Mouse (Mus musculus): ENCODE measurements around the gene Rab17. TPM values are rescaled to one million over a fixed set of nuclear protein-coding genes. Genes with fewer than 3 reads are reported as not detected.
A peak's percentile ranks its signal among the peaks of the same experiment; 100 is the strongest.

Gene Rab17
- polyA plus RNA-seq, 1 experiment from 2014 or later, result not detected

DNA sequence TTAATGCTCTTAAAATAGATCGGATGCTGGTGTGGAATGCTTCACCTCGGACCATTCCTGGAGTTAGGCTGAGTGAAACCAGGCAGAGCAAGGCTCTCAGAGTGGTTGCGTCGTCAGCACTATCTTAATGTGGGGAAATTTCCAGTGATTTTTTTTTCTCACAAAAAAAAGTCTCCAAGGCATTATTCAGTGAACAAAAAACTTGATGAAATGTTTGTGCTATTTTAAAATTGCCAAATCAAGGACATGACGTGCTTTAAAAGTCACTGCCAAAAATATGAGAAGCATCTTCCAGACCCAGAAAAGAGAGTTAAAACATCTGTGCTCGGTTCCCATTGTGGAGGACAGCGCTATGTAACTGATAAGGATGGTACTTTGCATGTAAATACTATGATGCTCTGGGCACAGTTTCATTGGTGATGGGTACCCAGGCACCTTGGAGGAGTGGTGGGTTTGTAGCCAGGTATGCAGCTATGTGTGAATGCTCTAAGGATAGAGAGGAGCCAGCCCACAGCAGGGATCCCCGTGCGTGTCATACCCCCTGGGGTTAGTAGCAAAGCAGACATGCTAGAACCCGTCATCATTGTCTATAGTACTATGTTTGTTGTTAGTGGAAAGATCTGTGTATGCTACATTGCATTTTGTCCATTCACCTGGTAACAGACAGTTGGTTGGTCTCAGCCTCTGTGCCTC lies 11.3 kb upstream of the Rab17 start:
- Histone ChIP-seq H3K27ac (no peak overlapping the region), H3K4me3 (replicated peaks) (no peak overlapping the region), H3K4me1 (peaks cover 1% of the 10 kb centered on the region), H3K4me2 (no peak overlapping the region), H3K9ac (no peak overlapping the region), H3K27me3 (no peaks in the 10 kb centered on the region), H3K9me3 (no peaks in the 10 kb centered on the region), H3K36me3 (replicated peaks) (no peaks in the 10 kb centered on the region)
- ATAC-seq (ENCODE audit: low FRiP score), result no peak
- WGBS, result 88% methylated on average over 10 of the region's 10 CpGs

- Histone ChIP-seq H3K27me3 (peaks cover 10% of the 10 kb centered on the region), H3K9ac (no peak overlapping the region), H3K4me1 (peaks cover 32% of the 10 kb centered on the region), H3K4me3 (replicated peaks) (no peak overlapping the region), H3K27ac (0 out of 2 replicates have a peak overlapping the region, but pooled peaks have one; percentile 50), H3K4me2 (no peak overlapping the region), H3K9me3 (no peaks in the 10 kb centered on the region), H3K36me3 (replicated peaks) (no peaks in the 10 kb centered on the region)
- ATAC-seq (ENCODE audit: low FRiP score), result no peak
- WGBS, result 80% methylated on average over 4 of the region's 4 CpGs
These were observed 6.5 kb upstream of the Rab17 start for GRCm38 (mm10) chr1:90975960-90976359.

DNA sequence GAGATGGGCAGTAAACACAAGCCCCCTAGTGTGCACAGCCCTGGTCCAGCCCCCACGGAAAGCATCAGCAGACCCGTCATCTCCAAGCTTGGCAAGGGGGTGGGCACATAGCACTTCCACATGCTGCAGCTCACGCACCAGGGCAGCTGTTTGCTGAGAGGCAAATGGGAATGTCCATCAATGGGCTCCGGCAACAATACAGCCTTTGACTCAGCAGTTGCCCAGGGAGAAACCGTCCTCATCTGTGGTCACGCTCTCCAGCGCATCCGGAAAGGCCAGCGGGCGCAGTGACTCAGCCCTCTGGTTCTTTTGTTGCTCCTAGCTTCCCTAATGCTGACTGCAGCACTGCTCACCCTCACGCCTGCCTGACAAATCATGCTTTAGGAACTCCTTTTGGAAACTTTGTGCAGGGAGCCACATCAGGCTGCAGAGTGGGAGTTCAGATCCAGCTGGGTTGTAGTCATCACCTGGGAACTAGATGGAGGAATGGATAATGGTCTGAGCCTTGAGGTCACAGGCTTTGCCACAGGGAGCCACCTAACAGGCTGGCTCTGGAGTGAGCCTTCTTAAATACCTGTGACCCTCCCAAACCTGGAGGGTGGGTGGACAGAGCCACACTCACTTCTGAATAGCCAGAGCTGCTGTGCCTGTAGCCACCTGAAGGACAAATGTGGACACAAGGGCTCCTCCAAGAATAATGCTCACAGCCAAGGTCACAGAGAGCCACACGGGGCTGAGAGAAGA lies 5.6 kb upstream of the Rab17 start:
- WGBS, result 5% methylated on average over 12 of the region's 12 CpGs
- H3K36me3 ChIP-seq (replicated peaks), result no peaks in the 10 kb centered on the region
- H3K9ac ChIP-seq, result peak overlapping the region; percentile 12; the same call in 1 of the 2 replicates
- H3K27ac ChIP-seq, result peak overlapping the region; percentile 50; the same call in 1 of the 2 replicates
- peak overlapping the region; percentile 34 for H3K4me2 ChIP-seq
- peak; percentile 65 for ATAC-seq (ENCODE audit: low FRiP score)
- no peak overlapping the region for H3K4me3 ChIP-seq (replicated peaks)
- peaks cover 10% of the 10 kb centered on the region for H3K27me3 ChIP-seq
- no peaks in the 10 kb centered on the region for H3K9me3 ChIP-seq
- peaks cover 32% of the 10 kb centered on the region for H3K4me1 ChIP-seq

GRCm38 (mm10) chr1:90973574-90973911 lies 4.1 kb upstream of the Rab17 start:
- Histone ChIP-seq H3K27me3 (peaks cover 10% of the 10 kb centered on the region), H3K27ac (no peak overlapping the region), H3K36me3 (replicated peaks) (no peaks in the 10 kb centered on the region), H3K4me3 (replicated peaks) (no peak overlapping the region), H3K4me2 (no peak overlapping the region), H3K9me3 (no peaks in the 10 kb centered on the region), H3K9ac (no peak overlapping the region), H3K4me1 (peaks cover 32% of the 10 kb centered on the region)
- WGBS, result 88% methylated on average over 2 of the region's 2 CpGs
- peak; percentile 64; the same call in 1 of the 2 replicates for ATAC-seq (ENCODE audit: low FRiP score)

DNA sequence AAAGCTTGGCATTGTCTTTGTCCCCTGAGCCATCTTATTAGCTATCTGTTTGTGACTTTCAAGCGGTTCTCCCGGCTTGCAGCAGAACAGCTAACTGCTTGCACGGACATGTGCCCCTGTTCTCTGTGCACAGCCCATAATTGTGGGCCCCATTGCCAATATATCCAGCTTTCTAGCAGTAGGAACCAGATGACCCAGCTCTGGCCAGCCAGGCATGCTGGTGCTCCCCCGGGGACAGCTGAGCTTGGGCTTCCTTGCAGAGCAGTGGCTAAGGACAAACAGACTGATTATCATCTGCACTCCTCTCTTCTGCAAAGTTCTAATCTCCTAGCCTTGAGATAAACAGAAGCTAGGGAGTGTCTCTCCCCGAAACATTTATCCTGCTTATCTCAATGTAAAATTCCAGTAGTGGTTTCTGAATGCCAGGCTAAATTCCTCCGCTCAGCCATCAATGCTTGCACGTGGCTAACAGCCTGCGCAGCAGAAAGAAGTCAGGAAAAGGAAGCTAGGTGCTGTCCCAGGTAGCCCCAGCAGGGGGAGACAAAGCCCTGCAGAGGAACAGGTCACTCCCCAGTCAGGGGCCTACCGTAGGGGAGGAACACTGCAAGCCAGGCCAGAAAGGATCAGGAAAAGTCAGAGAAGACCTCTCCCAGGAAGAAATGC lies 3.6 kb upstream of the Rab17 start:
- peak; percentile 64; the same call in 1 of the 2 replicates for ATAC-seq (ENCODE audit: low FRiP score)
- no peak overlapping the region for H3K9ac ChIP-seq
- H3K27me3 ChIP-seq, result peaks cover 10% of the 10 kb centered on the region
- no peak overlapping the region for H3K27ac ChIP-seq
- no peak overlapping the region for H3K4me3 ChIP-seq (replicated peaks)
- peaks cover 32% of the 10 kb centered on the region for H3K4me1 ChIP-seq
- WGBS, result 17% methylated on average over 9 of the region's 9 CpGs
- no peaks in the 10 kb centered on the region for H3K9me3 ChIP-seq
- no peak overlapping the region for H3K4me2 ChIP-seq
- H3K36me3 ChIP-seq (replicated peaks), result no peaks in the 10 kb centered on the region

DNA sequence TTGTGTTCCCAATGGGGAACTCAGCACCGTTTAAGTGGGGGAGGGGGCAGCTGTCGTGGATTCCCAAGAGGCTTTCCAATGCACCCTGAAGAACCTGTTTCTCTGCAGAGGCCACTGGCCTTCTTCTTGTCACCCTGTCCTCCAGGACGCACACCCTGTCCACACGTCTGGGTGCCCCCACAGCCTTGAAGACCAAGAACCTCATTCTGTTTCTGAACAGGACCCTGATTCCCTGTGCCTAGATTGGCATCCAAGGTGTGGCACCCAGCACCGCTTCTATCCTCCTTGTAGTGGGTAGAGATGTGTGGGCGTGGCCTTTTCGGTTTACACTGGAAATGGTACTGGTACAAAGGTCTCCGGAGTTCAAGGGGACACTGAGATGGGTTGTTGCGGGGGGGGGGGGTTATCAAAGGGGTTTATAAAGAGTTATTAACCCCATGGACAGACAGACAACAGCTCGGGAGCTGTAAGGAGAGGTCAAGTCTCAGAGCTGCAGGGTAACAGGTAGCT lies 475 bp upstream of the Rab17 start:
- H3K27ac ChIP-seq, result no peak overlapping the region
- H3K27me3 ChIP-seq, result peaks cover 10% of the 10 kb centered on the region
- no peak overlapping the region for H3K4me2 ChIP-seq
- H3K9ac ChIP-seq, result no peak overlapping the region
- H3K4me1 ChIP-seq, result peaks cover 29% of the 10 kb centered on the region
- no peaks in the 10 kb centered on the region for H3K36me3 ChIP-seq (replicated peaks)
- H3K9me3 ChIP-seq, result no peaks in the 10 kb centered on the region
- WGBS, result 74% methylated on average over 10 of the region's 10 CpGs
- no peak overlapping the region for H3K4me3 ChIP-seq (replicated peaks)
- no peak for ATAC-seq (ENCODE audit: low FRiP score)

- ATAC-seq (ENCODE audit: low FRiP score), result no peak
- Histone ChIP-seq H3K36me3 (replicated peaks) (no peaks in the 10 kb centered on the region), H3K4me3 (replicated peaks) (no peak overlapping the region), H3K4me2 (no peak overlapping the region), H3K27me3 (peaks cover 10% of the 10 kb centered on the region), H3K27ac (no peak overlapping the region), H3K9me3 (no peaks in the 10 kb centered on the region), H3K9ac (no peak overlapping the region), H3K4me1 (peaks cover 16% of the 10 kb centered on the region)
- WGBS, result 85% methylated on average over 4 of the region's 4 CpGs
These were observed 812 bp downstream of the Rab17 start for GRCm38 (mm10) chr1:90968649-90969048.

DNA sequence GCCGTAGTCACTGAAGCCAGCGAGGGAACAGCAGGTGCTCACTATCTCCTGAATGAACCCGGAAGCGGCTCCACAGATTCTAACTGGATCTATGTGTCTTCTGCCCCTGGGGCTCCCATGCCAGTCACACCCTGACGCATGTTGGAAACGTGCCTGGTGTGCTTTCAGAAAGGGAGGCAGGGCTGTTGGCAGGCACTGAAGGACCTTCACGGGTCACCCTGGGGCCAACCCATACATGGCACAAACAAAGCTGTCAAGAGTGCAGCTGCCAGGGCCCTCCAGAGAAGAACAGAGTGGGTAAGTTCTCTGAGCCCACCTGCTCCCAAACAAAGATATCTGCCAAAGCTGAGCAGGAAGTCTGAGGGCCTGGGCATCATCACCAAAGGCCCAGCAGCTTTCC lies 1.9 kb downstream of the Rab17 start:
- no peaks in the 10 kb centered on the region for H3K9me3 ChIP-seq
- ATAC-seq (ENCODE audit: low FRiP score), result no peak
- H3K9ac ChIP-seq, result no peak overlapping the region
- no peak overlapping the region for H3K27ac ChIP-seq
- no peak overlapping the region for H3K4me2 ChIP-seq
- H3K36me3 ChIP-seq (replicated peaks), result no peaks in the 10 kb centered on the region
- WGBS, result 73% methylated on average over 7 of the region's 7 CpGs
- peaks cover 6% of the 10 kb centered on the region for H3K27me3 ChIP-seq
- H3K4me3 ChIP-seq (replicated peaks), result no peak overlapping the region
- peaks cover 12% of the 10 kb centered on the region; the same call in 1 of the 2 replicates for H3K4me1 ChIP-seq

DNA sequence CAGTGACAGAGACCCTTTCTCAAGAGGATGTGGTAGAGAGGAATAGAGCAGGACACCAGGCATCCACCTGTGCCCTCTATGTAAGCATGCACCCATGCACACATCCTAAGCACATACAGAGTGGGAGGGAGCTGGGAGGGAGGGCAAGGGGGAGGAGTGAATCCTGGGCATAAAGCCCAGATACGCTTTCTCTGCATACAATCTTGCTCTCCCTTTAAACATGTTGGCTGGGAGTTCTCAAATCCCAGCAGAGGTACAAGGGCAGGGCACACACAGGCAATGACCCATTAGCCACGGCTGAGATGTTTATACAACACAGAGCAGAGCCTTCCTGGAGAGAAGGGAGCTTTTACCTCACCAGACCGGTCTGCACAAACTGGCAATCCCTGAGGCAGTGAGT lies 6.5 kb downstream of the Rab17 start:
- Histone ChIP-seq H3K4me3 (replicated peaks) (no peak overlapping the region), H3K4me2 (no peak overlapping the region), H3K4me1 (peaks cover 12% of the 10 kb centered on the region; the same call in 1 of the 2 replicates), H3K27me3 (peaks cover 15% of the 10 kb centered on the region; the same call in 1 of the 2 replicates), H3K9ac (no peak overlapping the region), H3K9me3 (no peaks in the 10 kb centered on the region), H3K36me3 (replicated peaks) (no peaks in the 10 kb centered on the region), H3K27ac (no peak overlapping the region)
- 43% methylated on average over 3 of the region's 3 CpGs for WGBS
- no peak for ATAC-seq (ENCODE audit: low FRiP score)

DNA sequence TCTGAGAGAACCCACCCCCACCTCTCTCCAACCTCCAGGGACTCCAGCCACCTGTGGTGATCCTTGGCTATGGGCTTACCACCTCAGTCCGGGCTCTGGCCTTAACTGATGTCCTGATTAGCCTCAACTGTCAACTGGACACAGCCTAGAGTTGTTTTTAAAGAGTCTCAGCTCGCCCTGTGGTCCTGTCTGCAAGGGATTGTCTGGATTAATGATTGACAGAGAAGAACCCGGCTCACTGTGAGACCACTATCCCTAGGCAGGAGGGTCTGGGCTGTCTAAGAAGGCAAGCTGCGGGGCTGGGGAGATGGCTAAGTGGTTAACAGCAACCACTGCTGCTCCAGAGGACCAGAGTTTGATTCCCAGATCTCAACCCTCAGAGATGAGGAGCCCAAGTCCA lies 6.9 kb downstream of the Rab17 start:
- H3K4me2 ChIP-seq, result no peak overlapping the region
- 47% methylated on average over 4 of the region's 4 CpGs for WGBS
- H3K9me3 ChIP-seq, result no peaks in the 10 kb centered on the region
- H3K27me3 ChIP-seq, result peaks cover 17% of the 10 kb centered on the region; the same call in 1 of the 2 replicates
- no peak overlapping the region for H3K9ac ChIP-seq
- H3K4me3 ChIP-seq (replicated peaks), result no peak overlapping the region
- H3K36me3 ChIP-seq (replicated peaks), result no peaks in the 10 kb centered on the region
- ATAC-seq (ENCODE audit: low FRiP score), result no peak
- no peak overlapping the region for H3K27ac ChIP-seq
- H3K4me1 ChIP-seq, result peaks cover 9% of the 10 kb centered on the region; the same call in 1 of the 2 replicates

DNA sequence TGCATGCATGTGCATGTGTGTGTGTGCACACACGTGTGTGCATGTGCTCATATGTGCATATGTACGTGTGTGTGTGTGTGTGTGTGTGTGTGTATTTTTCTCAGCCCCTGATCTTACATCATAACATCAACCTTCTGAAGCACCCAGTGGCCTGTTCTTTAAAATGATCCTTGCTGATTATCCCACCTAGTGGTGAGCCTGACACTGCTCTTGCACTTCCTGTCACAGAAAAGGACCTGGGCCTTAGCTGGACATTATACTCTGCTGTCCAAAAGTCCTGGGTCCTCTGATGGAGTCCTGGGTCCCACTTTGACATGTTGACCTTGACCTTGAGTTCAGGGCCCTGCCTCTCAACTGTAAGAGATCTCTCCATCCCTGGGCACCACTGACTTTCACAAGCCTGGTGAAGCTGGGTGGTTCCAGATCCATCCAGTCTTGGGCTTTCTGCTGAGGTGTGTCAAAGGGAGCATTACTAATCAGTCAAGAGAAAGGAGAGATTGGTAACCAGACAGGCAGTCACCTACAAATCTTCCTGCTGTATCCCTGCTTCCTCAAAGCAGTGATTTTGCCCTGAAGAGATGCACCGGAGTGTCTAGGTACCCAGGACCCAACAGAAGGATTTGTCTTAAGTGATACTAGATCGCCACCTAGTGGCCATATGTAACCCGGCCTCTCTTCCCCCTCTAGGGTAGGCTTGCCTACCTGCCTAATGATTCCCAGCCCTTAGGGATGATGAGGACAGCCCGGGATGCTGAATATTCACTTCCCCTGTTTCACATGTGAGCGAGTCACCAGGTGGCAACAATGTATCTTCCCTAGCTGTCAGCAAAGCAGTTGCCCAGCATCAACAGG lies 13.0 kb downstream of the Rab17 start:
- H3K36me3 ChIP-seq (replicated peaks), result no peaks in the 10 kb centered on the region
- no peaks in the 10 kb centered on the region for H3K9me3 ChIP-seq
- peaks cover 10% of the 10 kb centered on the region; the same call in 1 of the 2 replicates for H3K27me3 ChIP-seq
- whole genome bisulfite sequencing, result 33% methylated on average over 7 of the region's 7 CpGs
- no peak overlapping the region for H3K4me3 ChIP-seq (replicated peaks)
- H3K27ac ChIP-seq, result no peak overlapping the region
- H3K4me1 ChIP-seq, result no peaks in the 10 kb centered on the region
- no peak overlapping the region for H3K4me2 ChIP-seq
- H3K9ac ChIP-seq, result no peak overlapping the region
- ATAC-seq (ENCODE audit: low FRiP score), result peak; percentile 65
